Mouse (Mus musculus): ENCODE data around the gene Ube2j2. TPM values are rescaled to one million over a fixed set of nuclear protein-coding genes. Genes with fewer than 3 reads are reported as not detected.

Ube2j2 gene
- polyA plus RNA-seq, 1 experiment from 2014 or later: 146 TPM

DNA sequence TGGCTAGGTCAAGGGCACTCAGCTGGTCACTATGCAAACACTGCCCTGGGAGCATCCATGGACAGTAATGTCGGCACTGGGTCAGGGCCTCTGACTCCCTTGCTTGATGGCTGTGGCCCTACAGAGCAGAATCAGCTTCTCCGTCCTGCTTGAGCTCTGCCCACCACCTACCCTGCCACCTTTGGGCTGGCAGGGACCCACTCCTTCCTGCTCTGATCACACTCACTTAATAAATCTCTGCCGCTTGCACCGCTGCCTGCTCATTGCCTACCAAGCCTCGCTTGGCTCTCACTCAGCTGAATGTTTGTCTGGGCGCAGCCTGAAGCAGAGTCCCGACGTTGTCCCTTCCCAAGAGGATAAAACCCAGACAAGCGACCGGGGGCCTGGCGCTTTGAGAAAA is 36.6 kb upstream of the Ube2j2 start:
- 87% methylated on average over 11 of the region's 11 CpGs for WGBS
- no peaks in the 10 kb centered on the region; the same call in 1 of the 2 replicates for H3K4me1 ChIP-seq

DNA sequence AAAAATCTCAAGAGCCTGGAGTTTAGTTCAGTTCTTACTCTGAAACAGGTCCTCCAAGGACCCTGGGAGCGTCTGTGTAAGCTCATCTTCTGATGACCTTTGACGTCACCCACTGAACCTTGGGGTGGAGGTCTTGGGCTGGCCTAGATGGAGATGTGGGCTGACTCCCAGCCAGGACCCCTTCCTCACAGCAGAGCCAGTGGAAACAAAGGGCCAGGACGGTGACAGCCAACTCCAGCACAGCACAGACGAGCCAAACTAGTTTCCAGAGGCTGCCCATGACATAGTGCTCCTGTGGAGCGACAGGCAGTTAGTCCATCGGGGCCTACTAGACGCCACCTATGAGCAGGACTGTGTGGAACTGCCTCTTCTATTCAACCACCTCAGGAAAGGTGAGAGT is 35.4 kb upstream of the Ube2j2 start:
- Histone ChIP-seq H3K27ac (replicated peaks) (no peak overlapping the region), H3K36me3 (replicated peaks) (peaks cover 41% of the 10 kb centered on the region), H3K27me3 (replicated peaks; ENCODE audit: low read depth, poor library complexity, severe bottlenecking) (no peaks in the 10 kb centered on the region), H3K4me1 (no peaks in the 10 kb centered on the region; the same call in 1 of the 2 replicates), H3K4me3 (no peak overlapping the region), H3K9me3 (no peaks in the 10 kb centered on the region)
- no peak for DNase-seq (ENCODE audit: low spot score)
- WGBS: 79% methylated on average over 7 of the region's 7 CpGs

More for the DNA sequence above, 36.6 kb upstream of the Ube2j2 start:
- no peak for DNase-seq (ENCODE audit: low spot score)
- Histone ChIP-seq H3K27me3 (replicated peaks; ENCODE audit: low read depth, poor library complexity, severe bottlenecking) (no peaks in the 10 kb centered on the region), H3K36me3 (replicated peaks) (peaks cover 54% of the 10 kb centered on the region), H3K9me3 (no peaks in the 10 kb centered on the region), H3K27ac (replicated peaks) (no peak overlapping the region), H3K4me3 (no peak overlapping the region)

DNA sequence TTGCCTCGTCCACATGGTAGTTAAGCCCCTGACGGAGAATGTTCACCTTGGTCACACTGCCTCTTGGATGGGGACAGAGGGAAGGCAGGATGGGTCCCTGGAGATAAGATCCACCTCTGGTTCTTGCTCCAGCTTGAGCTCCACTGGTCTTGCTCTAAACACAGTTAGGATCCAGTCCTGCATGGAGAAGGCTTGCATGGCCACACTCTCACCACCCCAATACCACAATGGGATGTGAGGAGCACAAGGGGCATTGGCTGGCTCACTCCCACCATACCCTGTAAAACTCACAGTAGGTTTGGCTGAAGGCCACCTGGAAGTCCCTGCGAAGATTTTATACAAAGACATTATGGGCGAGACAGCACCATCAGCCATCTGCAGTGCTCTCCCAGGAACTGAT is 34.9 kb upstream of the Ube2j2 start:
- no peak for DNase-seq (ENCODE audit: low spot score)
- Histone ChIP-seq H3K27me3 (replicated peaks; ENCODE audit: low read depth, poor library complexity, severe bottlenecking) (no peaks in the 10 kb centered on the region), H3K9me3 (no peaks in the 10 kb centered on the region), H3K27ac (replicated peaks) (no peak overlapping the region), H3K36me3 (replicated peaks) (peaks cover 37% of the 10 kb centered on the region), H3K4me3 (no peak overlapping the region), H3K4me1 (no peaks in the 10 kb centered on the region; the same call in 1 of the 2 replicates)
- WGBS: 90% methylated on average over 4 of the region's 4 CpGs

DNA sequence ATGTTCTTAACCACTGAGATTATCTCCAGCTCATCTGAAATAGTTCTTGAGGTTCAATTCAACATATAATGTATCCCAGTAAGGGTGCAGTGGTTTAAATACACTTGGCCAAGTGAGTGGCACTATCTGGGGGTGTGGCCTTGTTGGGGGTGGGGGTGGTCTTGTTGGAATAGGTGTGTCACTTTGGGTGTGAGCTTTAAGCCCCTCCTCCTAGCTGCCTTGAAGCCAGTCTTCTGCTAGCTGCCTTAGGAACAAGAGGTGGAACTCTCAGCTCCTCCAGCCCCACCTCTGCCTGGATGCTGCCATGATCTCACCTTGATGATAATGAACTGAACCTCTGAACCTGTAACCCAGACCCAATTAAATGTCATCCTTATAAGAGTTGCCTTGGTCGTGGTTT is 11.6 kb upstream of the Ube2j2 start:
- Histone ChIP-seq H3K36me3 (replicated peaks) (no peaks in the 10 kb centered on the region), H3K4me1 (no peaks in the 10 kb centered on the region), H3K27ac (replicated peaks) (no peak overlapping the region), H3K27me3 (replicated peaks; ENCODE audit: low read depth, poor library complexity, severe bottlenecking) (no peaks in the 10 kb centered on the region), H3K9me3 (no peaks in the 10 kb centered on the region), H3K4me3 (no peak overlapping the region)
- DNase-seq (ENCODE audit: low spot score): no peak
- WGBS: 73% methylated on average over 1 of the region's 1 CpGs

DNA sequence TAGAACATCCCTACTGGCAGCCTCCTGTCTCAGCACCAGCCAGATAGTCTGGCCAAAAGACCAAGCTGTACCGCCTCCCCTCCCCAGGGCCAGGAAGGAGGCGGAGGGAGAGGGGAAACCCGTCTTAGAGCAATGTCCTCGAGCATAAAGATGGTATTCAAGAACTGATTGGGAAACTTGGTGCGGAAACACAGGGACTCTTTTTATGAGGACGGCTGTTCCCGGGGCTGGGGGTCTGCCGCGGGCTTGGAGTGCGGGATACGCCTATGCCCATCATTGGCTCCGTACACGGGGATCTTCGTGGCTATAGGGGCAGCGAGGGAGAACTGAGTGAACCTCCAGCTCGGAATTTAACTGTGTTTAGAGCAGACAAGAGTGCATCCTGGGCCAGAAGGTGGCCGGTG is 580 bp upstream of the Ube2j2 start:
- WGBS: 1% methylated on average over 17 of the region's 17 CpGs
- no peaks in the 10 kb centered on the region for H3K27me3 ChIP-seq (replicated peaks; ENCODE audit: low read depth, poor library complexity, severe bottlenecking)
- peaks cover 19% of the 10 kb centered on the region for H3K4me1 ChIP-seq
- no peak for DNase-seq (ENCODE audit: low spot score)
- H3K9me3 ChIP-seq: no peaks in the 10 kb centered on the region
- H3K4me3 ChIP-seq: peak overlapping the region; percentile 99
- peaks cover 23% of the 10 kb centered on the region for H3K36me3 ChIP-seq (replicated peaks)
- H3K27ac ChIP-seq (replicated peaks): peak overlapping the region; percentile 92

DNA sequence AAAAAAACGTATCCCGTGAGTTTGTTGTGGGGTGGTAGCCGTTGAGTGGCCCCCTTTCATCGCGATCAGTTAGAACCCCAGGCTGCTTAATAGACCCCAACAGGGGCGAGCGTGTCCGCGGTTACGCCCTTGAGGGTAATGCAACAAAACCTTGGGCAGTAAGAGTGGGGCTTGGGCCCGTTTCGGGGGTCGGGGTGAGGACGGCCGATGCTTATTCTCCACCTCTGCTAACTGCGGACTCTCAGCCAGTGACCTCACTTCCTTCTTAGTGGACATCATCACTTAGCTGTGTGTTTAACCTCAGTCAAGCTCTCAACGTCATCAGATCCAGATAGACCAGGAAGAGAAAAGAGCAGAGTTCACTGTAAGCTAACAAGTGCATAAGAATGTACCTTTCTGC is 640 bp downstream of the Ube2j2 start:
- no peaks in the 10 kb centered on the region for H3K27me3 ChIP-seq (replicated peaks; ENCODE audit: low read depth, poor library complexity, severe bottlenecking)
- H3K9me3 ChIP-seq: no peaks in the 10 kb centered on the region
- peak overlapping the region; percentile 99 for H3K4me3 ChIP-seq
- WGBS: under 1% methylated on average over 17 of the region's 17 CpGs
- peaks cover 36% of the 10 kb centered on the region for H3K36me3 ChIP-seq (replicated peaks)
- H3K4me1 ChIP-seq: peaks cover 19% of the 10 kb centered on the region
- DNase-seq (ENCODE audit: low spot score): peak; percentile 24
- H3K27ac ChIP-seq (replicated peaks): peak overlapping the region; percentile 92

DNA sequence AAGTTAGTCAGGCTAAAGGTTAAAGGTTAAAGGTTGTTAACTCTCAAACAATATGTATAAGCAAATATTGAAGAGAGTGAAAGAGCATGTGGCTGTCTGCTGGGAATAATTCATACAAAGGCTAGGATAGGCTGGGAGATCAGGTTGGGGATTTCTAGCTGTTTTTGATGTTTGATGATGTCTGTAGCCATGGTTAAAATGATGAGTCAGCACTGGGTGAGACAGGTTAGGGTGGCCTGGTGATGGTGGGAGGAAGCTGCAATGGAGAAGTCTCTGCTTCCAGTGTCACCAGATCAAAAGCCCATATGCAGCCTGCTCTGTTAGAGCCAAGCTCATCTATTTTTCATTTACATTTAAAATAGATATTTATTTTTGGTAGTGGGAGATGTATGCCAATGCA is 3.5 kb downstream of the Ube2j2 start:
- no peak for DNase-seq (ENCODE audit: low spot score)
- Histone ChIP-seq H3K4me3 (no peak overlapping the region), H3K4me1 (peaks cover 19% of the 10 kb centered on the region), H3K9me3 (no peaks in the 10 kb centered on the region), H3K27ac (replicated peaks) (no peak overlapping the region), H3K27me3 (replicated peaks; ENCODE audit: low read depth, poor library complexity, severe bottlenecking) (no peaks in the 10 kb centered on the region), H3K36me3 (replicated peaks) (peaks cover 64% of the 10 kb centered on the region)

DNA sequence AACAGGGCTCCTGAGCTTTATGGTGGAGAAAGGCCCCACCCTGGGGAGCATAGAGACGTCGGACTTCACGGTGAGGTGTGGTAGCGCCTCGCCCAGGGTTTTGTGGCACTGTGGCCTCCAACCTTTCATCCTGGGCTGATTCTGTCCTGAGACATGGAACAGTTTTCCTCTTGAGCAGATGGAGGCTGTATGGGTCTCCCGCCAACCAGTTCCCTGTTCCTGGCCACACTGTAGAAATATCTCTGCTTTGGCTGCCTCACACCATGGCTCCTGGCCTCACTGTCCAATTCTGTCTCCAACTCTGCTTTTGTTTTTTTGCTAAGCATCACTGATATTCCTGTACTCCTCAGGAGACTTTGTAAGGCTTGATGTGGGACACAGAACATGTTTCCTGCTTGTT is 11.9 kb downstream of the Ube2j2 start:
- H3K36me3 ChIP-seq (replicated peaks): peaks cover 86% of the 10 kb centered on the region
- H3K9me3 ChIP-seq: no peaks in the 10 kb centered on the region
- H3K27ac ChIP-seq (replicated peaks): no peak overlapping the region
- 91% methylated on average over 6 of the region's 6 CpGs for WGBS
- no peaks in the 10 kb centered on the region for H3K4me1 ChIP-seq
- H3K4me3 ChIP-seq: no peak overlapping the region
- H3K27me3 ChIP-seq (replicated peaks; ENCODE audit: low read depth, poor library complexity, severe bottlenecking): no peaks in the 10 kb centered on the region
- DNase-seq (ENCODE audit: low spot score): no peak

DNA sequence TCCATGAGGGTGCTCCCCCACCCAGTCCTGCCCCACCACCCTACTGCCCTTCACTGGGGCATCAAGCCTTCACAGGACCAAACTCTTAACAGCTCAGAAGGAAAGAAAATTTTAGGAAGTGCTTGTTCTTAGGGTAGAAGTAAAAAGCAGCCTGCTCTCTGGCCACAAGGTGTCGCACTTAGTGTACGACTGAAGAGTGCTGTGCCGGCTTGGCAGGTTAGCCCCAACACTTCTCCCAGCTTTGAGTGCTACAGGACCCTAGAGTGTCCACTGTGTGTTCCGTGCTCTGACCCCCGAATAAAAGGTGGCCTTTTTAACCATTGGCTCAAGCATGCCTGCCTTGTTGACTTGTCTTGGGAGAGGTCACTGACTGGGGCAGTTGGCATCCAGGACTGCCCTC is 15.6 kb downstream of the Ube2j2 start:
- WGBS: 4% methylated on average over 5 of the region's 5 CpGs
- peak; percentile 81 for DNase-seq (ENCODE audit: low spot score)
- Histone ChIP-seq H3K27ac (replicated peaks) (no peak overlapping the region), H3K9me3 (no peaks in the 10 kb centered on the region), H3K27me3 (replicated peaks; ENCODE audit: low read depth, poor library complexity, severe bottlenecking) (no peaks in the 10 kb centered on the region), H3K36me3 (replicated peaks) (peaks cover 63% of the 10 kb centered on the region), H3K4me3 (peak overlapping the region; percentile 11; the same call in 1 of the 2 replicates), H3K4me1 (peaks cover 25% of the 10 kb centered on the region)

DNA sequence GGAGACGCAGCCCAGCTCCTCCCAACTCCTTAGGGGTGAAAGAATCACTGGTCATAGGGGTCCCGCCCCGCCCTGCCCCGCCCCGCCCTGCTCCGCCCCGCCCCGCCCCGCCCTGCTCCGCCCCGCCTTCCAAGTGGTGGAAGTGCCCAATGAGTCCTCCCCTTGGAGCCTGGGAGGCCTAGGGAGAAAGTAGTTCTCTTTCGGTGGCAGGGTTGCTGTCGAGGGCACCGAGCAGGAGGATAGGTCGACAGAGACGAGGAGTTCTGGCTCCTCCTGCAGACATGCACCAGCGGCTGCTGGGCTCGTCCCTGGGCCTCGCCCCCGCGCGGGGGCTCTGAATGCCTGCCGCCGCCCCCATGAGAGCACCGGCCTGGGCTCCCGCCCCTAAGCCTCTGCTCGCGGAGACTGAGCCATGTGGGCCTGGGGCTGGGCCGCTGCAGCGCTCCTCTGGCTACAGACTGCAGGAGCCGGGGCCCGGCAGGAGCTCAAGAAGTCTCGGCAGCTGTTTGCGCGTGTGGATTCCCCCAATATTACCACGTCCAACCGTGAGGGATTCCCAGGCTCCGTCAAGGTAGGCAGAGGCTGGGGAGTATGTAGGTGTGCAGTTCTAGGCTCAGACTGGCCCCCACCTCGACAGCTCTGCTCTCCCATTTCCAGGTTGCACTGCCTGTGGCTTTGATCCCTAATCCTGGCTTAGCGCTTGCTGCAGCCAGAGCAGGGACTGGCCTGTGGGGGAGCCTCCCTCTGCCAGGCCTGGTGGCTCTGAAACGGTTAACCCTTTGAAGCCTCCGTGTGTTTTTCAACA is 18.7 kb downstream of the Ube2j2 start, which contains the start of gene C1qtnf12:
Gene C1qtnf12 (plus strand): TSS at position 152 of the 805 bp plus-strand sequence.
- H3K27me3 ChIP-seq (replicated peaks; ENCODE audit: low read depth, poor library complexity, severe bottlenecking): no peaks in the 10 kb centered on the region
- peak within 1 kb of the TSS; percentile 83 for H3K27ac ChIP-seq (replicated peaks)
- peak; percentile 77 for DNase-seq (ENCODE audit: low spot score)
- no peaks in the 10 kb centered on the region for H3K9me3 ChIP-seq
- H3K4me1 ChIP-seq: peaks cover 25% of the 10 kb centered on the region
- H3K36me3 ChIP-seq (replicated peaks): peaks cover 60% of the 10 kb centered on the region
- under 1% methylated on average over 42 of the region's 42 CpGs for WGBS
- peak within 1 kb of the TSS; percentile 75 for H3K4me3 ChIP-seq

DNA sequence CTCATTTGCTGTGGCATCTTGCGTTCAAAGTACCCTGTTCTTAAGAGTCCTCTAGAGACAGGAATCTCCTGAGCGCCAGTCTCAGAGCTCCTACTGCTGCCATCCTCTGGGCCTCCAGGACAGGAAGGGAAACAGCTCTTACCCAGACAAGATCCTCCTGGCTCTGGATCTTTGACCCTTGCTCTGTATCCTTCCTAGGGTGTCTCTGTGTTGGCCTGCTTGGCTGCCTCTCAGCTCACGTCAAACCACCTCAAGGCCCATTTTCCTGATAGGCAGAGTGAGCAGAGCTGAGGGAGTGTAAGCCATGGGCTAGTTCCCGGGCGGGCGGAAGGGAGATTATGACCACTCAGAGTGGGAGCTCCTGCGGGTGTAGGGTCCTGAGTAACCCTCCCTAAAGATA is 19.5 kb downstream of the Ube2j2 start:
- no peaks in the 10 kb centered on the region for H3K9me3 ChIP-seq
- peaks cover 53% of the 10 kb centered on the region for H3K36me3 ChIP-seq (replicated peaks)
- 45% methylated on average over 7 of the region's 7 CpGs for WGBS
- H3K27ac ChIP-seq (replicated peaks): 0 out of 2 replicates have a peak overlapping the region, but pooled peaks have one; percentile 83
- peaks cover 25% of the 10 kb centered on the region for H3K4me1 ChIP-seq
- no peaks in the 10 kb centered on the region for H3K27me3 ChIP-seq (replicated peaks; ENCODE audit: low read depth, poor library complexity, severe bottlenecking)
- peak overlapping the region; percentile 75 for H3K4me3 ChIP-seq
- DNase-seq (ENCODE audit: low spot score): no peak

DNA sequence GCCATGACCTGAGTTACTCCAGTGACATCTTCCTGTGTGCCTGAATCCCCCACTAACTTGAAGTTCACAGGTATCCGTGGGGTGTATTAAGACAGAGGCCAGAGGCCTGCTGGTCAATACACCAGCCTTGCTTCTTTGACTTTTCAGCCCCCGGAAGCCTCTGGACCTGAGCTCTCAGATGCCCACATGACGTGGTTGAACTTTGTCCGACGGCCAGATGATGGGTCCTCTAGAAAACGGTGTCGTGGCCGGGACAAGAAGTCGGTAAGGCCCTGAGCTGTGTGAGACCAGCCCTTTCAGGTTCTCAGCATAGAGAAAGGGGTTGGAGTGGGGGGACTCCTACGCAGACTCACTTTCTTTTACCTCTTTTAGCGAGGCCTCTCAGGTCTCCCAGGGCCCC is 20.8 kb downstream of the Ube2j2 start:
- no peak for DNase-seq (ENCODE audit: low spot score)
- Histone ChIP-seq H3K4me3 (no peak overlapping the region), H3K4me1 (peaks cover 25% of the 10 kb centered on the region), H3K36me3 (replicated peaks) (peaks cover 44% of the 10 kb centered on the region), H3K9me3 (no peaks in the 10 kb centered on the region), H3K27me3 (replicated peaks; ENCODE audit: low read depth, poor library complexity, severe bottlenecking) (no peaks in the 10 kb centered on the region), H3K27ac (replicated peaks) (no peak overlapping the region)
- 92% methylated on average over 11 of the region's 11 CpGs for WGBS

DNA sequence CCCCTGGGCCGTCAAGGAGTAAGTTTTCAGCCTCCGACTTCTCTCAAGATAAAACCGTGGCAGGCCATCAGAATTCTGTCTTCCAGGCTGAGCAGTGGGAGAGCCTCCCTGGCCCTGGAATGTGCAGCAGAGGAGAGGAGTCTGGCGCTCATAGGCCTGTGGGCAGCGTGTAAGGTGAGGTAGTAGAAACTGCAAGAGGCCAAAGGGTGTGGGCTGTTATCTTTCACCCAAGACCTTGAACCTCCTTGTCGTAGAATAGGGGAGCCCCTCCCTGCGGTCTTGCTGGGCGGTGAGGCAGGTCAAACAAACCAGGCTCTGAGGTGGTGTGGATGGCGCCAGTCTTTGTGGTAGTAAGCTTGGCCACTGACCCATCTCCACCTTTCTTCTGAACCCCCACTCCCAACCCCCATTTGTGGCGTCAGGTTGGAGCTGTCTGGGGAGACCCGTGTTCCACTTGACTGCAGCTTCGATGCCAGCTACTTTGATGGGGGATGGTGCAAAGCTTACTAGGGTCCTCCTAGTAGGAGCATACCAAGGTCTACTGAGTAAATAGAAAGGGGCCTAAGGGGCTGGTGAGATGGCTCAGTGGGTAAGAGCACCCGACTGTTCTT is 25.5 kb downstream of the Ube2j2 start:
- H3K4me1 ChIP-seq: peaks cover 18% of the 10 kb centered on the region
- H3K36me3 ChIP-seq (replicated peaks): peaks cover 30% of the 10 kb centered on the region
- DNase-seq (ENCODE audit: low spot score): no peak
- no peak overlapping the region for H3K27ac ChIP-seq (replicated peaks)
- 89% methylated on average over 13 of the region's 13 CpGs for WGBS
- H3K27me3 ChIP-seq (replicated peaks; ENCODE audit: low read depth, poor library complexity, severe bottlenecking): no peaks in the 10 kb centered on the region
- H3K4me3 ChIP-seq: no peak overlapping the region
- no peaks in the 10 kb centered on the region for H3K9me3 ChIP-seq

Measured in embryonic facial prominence, embryonic 10.5 days (tissue).